In the genomic region with DNA sequence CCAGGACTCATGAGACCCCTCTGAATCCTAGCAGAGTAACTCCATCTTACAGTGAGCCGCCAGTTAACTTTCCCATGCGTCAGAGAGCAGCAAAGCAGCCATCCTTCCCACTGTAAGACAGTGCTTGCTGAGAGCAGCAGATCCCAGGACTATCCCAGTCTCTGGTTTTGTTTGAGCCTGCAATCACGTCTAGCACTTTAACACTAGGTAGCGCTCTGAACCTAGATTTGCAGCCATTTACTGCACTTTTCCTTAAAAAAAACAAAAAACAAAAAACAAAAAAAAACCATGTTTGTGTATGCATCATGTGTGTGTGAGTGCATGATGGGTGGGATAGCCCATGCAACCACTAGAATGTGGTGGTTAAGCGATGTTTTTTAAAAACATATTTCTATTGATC, we compare ENCODE assay signal across 1 mouse cellular context.
TF ChIP-seq lines count a peak whose summit lies in the region.

No protein-coding gene starts in this region.

TF ChIP-seq in CH12.LX, 34 proteins besides CTCF, POLR2A, EP300 and RAD21:
- TF ChIP-seq ZKSCAN1 (IDR thresholded peaks at IDR 0.05; ENCODE audit: borderline replicate concordance, low read depth, low read length) (peak; percentile 59; the same call in 1 of the 2 replicates), TBP (conservative IDR thresholded peaks at IDR 0.05; ENCODE audit: low read depth, low read length) (no peak), MYC (IDR thresholded peaks at IDR 0.05; ENCODE audit: low read depth, low read length) (0 out of 2 replicates have a peak, but pooled peaks have one; percentile 19), SMC3 (IDR thresholded peaks at IDR 0.05; ENCODE audit: low read depth, low read length) (peak; percentile 72), ZC3H11A (IDR thresholded peaks at IDR 0.05; ENCODE audit: low read depth, low read length) (no peak), ZNF384 (IDR thresholded peaks at IDR 0.05; ENCODE audit: low read depth, low read length) (peak; percentile 91)
